Mouse (Mus musculus) myocyte (in vitro differentiated cells): ENCODE results near the gene Auts2.

Experiments used
- MAX ChIP-seq: IDR thresholded peaks from one replicate; pipeline ENCODE4 v1.6.1; 2011; ENCODE audit warnings: low read depth, mild to moderate bottlenecking, control low read depth
- MYOD1 ChIP-seq, 3 experiments: IDR thresholded peaks; one replicate each; pipeline ENCODE4 v1.6.1; 2011; ENCODE audit warnings: control low read depth in 2 of 3, low read depth in 2 of 3, mild to moderate bottlenecking in 2 of 3, moderate library complexity in 1 of 3; ENCODE audit not compliant: insufficient read length in 2 of 3, control insufficient read depth in 1 of 3
- MYOG ChIP-seq, 3 experiments: IDR thresholded peaks; one replicate each; pipeline ENCODE4 v1.6.1; 2011; ENCODE audit warnings: control low read depth in 2 of 3, low read depth in 2 of 3, mild to moderate bottlenecking in 2 of 3; ENCODE audit not compliant: insufficient read length in 2 of 3, control insufficient read depth in 1 of 3, insufficient read depth in 1 of 3
- POLR2A ChIP-seq: IDR thresholded peaks from one replicate; pipeline ENCODE4 v1.6.1; 2011; ENCODE audit warnings: low read depth, mild to moderate bottlenecking, control low read depth, moderate library complexity; ENCODE audit not compliant: insufficient read length
- POLR2AphosphoS2 ChIP-seq: IDR thresholded peaks from one replicate; pipeline ENCODE4 v1.6.1; 2011; ENCODE audit warnings: low read depth, control low read depth; ENCODE audit not compliant: insufficient read length
- TCF3 ChIP-seq: IDR thresholded peaks from one replicate; pipeline ENCODE4 v1.6.1; 2011; ENCODE audit warnings: low read depth, control low read depth; ENCODE audit not compliant: insufficient read length
- USF1 ChIP-seq: IDR thresholded peaks from one replicate; pipeline ENCODE4 v1.6.1; 2011; ENCODE audit warnings: low read depth, mild to moderate bottlenecking, control low read depth, moderate library complexity

DNA sequence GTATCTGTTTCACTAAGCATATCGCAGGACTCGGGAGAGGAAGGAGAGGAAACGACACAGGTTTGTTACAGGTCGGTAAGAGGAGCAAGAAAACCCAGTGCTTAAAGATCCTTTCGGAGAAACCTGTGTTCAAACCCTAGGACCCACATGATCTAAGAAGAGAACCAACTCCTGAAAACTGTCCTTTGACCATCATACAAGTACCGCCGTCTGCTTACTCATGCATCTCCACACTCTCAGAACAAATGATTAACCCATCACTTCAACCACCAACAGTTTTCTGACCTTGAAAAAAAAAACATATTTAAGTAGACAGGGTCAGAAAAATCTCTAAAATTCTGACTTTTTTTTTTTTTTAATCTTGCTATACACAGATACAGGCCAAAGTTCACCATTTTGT is 908.4 kb downstream of the Auts2 start:
- TF ChIP-seq POLR2A (no peak), TCF3 (no peak), USF1 (no peak), POLR2AphosphoS2 (no peak), MYOG (IDR thresholded peaks at IDR 0.05; ENCODE audit: control insufficient read depth in 1 of 3, insufficient read depth in 1 of 3, insufficient read length in 2 of 3, low read depth in 2 of 3) (no peak), MAX (no peak), MYOD1 (IDR thresholded peaks at IDR 0.05; ENCODE audit: control insufficient read depth in 1 of 3, insufficient read length in 2 of 3, low read depth in 2 of 3) (no peak)
